Mouse (Mus musculus): Measurements from ENCODE around the gene Gm15517. TPM values are rescaled to one million over a fixed set of nuclear protein-coding genes. Genes with fewer than 3 reads are reported as not detected.
"Not testable (repeated sequence)": the region's sequence is repeated elsewhere in the genome, so short reads cannot be mapped to it uniquely, and the experiment has no call there.

Gm15517 gene
- polyA plus RNA-seq (2012; ENCODE audit: insufficient read depth, insufficient read length, missing spikeins) = not detected in 2 replicates

GRCm38 (mm10) chr7:44261147-44261546, at the start of gene Gm15517:
Gm15517 (plus strand) TSS chr7:44261447.
- no peak for TF ChIP-seq CTCF (IDR thresholded peaks at IDR 0.05; ENCODE audit: low read depth, low read length)
- TF ChIP-seq POLR2A (IDR thresholded peaks at IDR 0.05; ENCODE audit: borderline replicate concordance, low read depth, low read length) = no peak
- Histone ChIP-seq H3K4me3 (ENCODE audit: insufficient read depth, low read length) (no peak within 1 kb of the TSS), H3K4me1 (ENCODE audit: control insufficient read depth, insufficient read depth, low read length) (no peaks in the 10 kb centered on the region), H3K27ac (ENCODE audit: insufficient read depth, low read depth, low read length) (no peak within 1 kb of the TSS)

GRCm38 (mm10) chr7:44215645-44216044, 45.6 kb upstream of the Gm15517 start, which contains the start of gene Klk1b5:
Klk1b5 (plus strand) TSS chr7:44215945.
- TF ChIP-seq POLR2A (IDR thresholded peaks at IDR 0.05; ENCODE audit: borderline replicate concordance, low read depth, low read length) (no peak), CTCF (IDR thresholded peaks at IDR 0.05; ENCODE audit: low read depth, low read length) (no peak)
- H3K4me1 ChIP-seq (ENCODE audit: control insufficient read depth, insufficient read depth, low read length) = no peaks in the 10 kb centered on the region
- no peak within 1 kb of the TSS for H3K27ac ChIP-seq (ENCODE audit: insufficient read depth, low read depth, low read length)
- no peak within 1 kb of the TSS for H3K4me3 ChIP-seq (ENCODE audit: insufficient read depth, low read length)

DNA sequence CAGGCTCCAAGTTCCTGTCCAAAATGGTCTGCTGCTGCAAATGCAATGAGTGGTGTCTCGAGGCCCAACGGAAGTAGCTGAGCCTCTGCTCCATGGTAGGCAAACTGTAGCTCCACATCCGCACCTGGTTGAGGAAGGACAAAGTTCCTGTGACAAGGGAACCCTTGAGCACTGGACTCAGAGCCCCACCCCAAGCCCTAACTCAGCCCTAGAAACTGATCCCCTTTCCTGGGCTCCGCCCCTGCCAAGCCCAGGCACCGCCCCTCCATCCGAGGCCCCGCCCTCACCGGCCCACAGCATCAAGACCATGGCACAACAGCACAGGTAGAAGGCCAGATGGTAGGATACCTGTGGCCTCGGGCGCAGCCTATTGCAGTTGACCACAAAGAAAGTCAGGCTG, 39.6 kb upstream of the Gm15517 start:
- H3K27ac ChIP-seq (ENCODE audit: insufficient read depth, low read depth, low read length); H3K4me1 ChIP-seq (ENCODE audit: control insufficient read depth, insufficient read depth, low read length); H3K4me3 ChIP-seq (ENCODE audit: insufficient read depth, low read length): not testable (repeated sequence)

- H3K4me3 ChIP-seq (ENCODE audit: insufficient read depth, low read length); H3K27ac ChIP-seq (ENCODE audit: insufficient read depth, low read depth, low read length); H3K4me1 ChIP-seq (ENCODE audit: control insufficient read depth, insufficient read depth, low read length): not testable (repeated sequence)
Measured at GRCm38 (mm10) chr7:44222335-44222734, 38.9 kb upstream of the Gm15517 start.

GRCm38 (mm10) chr7:44225076-44225475, 36.2 kb upstream of the Gm15517 start, which contains the start of gene Klk1:
Klk1 (plus strand) TSS chr7:44225360.
- H3K27ac ChIP-seq (ENCODE audit: insufficient read depth, low read depth, low read length) = no peak within 1 kb of the TSS
- H3K4me3 ChIP-seq (ENCODE audit: insufficient read depth, low read length) = no peak within 1 kb of the TSS
- TF ChIP-seq POLR2A (IDR thresholded peaks at IDR 0.05; ENCODE audit: borderline replicate concordance, low read depth, low read length) = no peak
- no peak for TF ChIP-seq CTCF (IDR thresholded peaks at IDR 0.05; ENCODE audit: low read depth, low read length)
- no peaks in the 10 kb centered on the region for H3K4me1 ChIP-seq (ENCODE audit: control insufficient read depth, insufficient read depth, low read length)

DNA sequence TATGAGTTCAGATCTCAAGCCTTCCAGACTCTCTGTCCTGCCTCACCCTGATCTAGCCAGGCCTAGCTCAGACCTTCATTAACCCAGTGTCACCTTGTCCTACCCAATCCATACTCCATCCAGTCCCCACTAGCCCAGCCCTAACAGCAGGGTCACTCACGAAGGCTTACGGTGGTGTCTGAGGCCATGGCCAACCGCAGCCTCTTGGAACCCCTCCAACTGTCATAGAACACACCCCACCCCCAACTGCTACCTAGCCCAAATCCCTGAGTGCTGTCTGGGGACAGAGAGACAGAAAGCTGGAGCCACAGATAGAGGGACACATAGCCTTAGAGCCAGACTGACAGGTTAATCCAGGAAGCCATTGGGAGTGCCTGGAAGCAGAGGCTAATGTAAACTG, 25.3 kb upstream of the Gm15517 start, which contains the start of gene Gm36864:
Gene Gm36864, plus strand, starts transcription at position 269 of the 400 bp plus-strand sequence.
- Histone ChIP-seq H3K4me3 (ENCODE audit: insufficient read depth, low read length) (no peak within 1 kb of the TSS), H3K4me1 (ENCODE audit: control insufficient read depth, insufficient read depth, low read length) (peaks cover 2% of the 10 kb centered on the region; the same call in 1 of the 2 replicates), H3K27ac (ENCODE audit: insufficient read depth, low read depth, low read length) (no peak within 1 kb of the TSS)
- no peak for TF ChIP-seq CTCF (IDR thresholded peaks at IDR 0.05; ENCODE audit: low read depth, low read length)
- no peak for TF ChIP-seq POLR2A (IDR thresholded peaks at IDR 0.05; ENCODE audit: borderline replicate concordance, low read depth, low read length)

GRCm38 (mm10) chr7:44239913-44240312, 21.3 kb upstream of the Gm15517 start:
- no peak overlapping the region for H3K4me3 ChIP-seq (ENCODE audit: insufficient read depth, low read length)
- H3K27ac ChIP-seq (ENCODE audit: insufficient read depth, low read depth, low read length) = no peak overlapping the region
- peaks cover 2% of the 10 kb centered on the region; the same call in 1 of the 2 replicates for H3K4me1 ChIP-seq (ENCODE audit: control insufficient read depth, insufficient read depth, low read length)
- no peak for TF ChIP-seq POLR2A (IDR thresholded peaks at IDR 0.05; ENCODE audit: borderline replicate concordance, low read depth, low read length)
- no peak for TF ChIP-seq CTCF (IDR thresholded peaks at IDR 0.05; ENCODE audit: low read depth, low read length)

GRCm38 (mm10) chr7:44240712-44241111, 20.5 kb upstream of the Gm15517 start:
- H3K27ac ChIP-seq (ENCODE audit: insufficient read depth, low read depth, low read length) = no peak overlapping the region
- TF ChIP-seq POLR2A (IDR thresholded peaks at IDR 0.05; ENCODE audit: borderline replicate concordance, low read depth, low read length) = no peak
- TF ChIP-seq CTCF (IDR thresholded peaks at IDR 0.05; ENCODE audit: low read depth, low read length) = no peak
- H3K4me3 ChIP-seq (ENCODE audit: insufficient read depth, low read length) = no peak overlapping the region
- peaks cover 7% of the 10 kb centered on the region for H3K4me1 ChIP-seq (ENCODE audit: control insufficient read depth, insufficient read depth, low read length)

DNA sequence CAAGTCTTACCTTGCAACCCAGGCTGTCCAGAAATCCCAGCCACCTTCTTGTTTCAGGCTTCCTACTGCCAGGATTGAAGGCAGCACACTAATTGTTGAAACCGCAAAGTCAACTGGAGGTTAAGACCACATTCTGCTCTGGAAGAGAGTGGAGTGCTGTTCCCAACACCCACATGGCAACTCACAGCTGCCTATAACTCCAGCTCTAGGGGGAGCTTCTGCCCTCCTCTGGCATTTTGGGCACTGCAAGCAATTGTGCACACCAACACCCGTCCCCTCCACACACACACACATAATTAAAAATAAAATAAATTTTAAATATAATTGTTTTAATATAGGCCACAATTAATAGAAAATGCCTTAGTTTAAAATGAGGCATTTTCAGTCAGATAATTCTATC, 20.1 kb upstream of the Gm15517 start:
- H3K4me1 ChIP-seq (ENCODE audit: control insufficient read depth, insufficient read depth, low read length) = peaks cover 7% of the 10 kb centered on the region
- H3K27ac ChIP-seq (ENCODE audit: insufficient read depth, low read depth, low read length) = no peak overlapping the region
- H3K4me3 ChIP-seq (ENCODE audit: insufficient read depth, low read length) = no peak overlapping the region
- TF ChIP-seq CTCF (IDR thresholded peaks at IDR 0.05; ENCODE audit: low read depth, low read length) (no peak), POLR2A (IDR thresholded peaks at IDR 0.05; ENCODE audit: borderline replicate concordance, low read depth, low read length) (no peak)

DNA sequence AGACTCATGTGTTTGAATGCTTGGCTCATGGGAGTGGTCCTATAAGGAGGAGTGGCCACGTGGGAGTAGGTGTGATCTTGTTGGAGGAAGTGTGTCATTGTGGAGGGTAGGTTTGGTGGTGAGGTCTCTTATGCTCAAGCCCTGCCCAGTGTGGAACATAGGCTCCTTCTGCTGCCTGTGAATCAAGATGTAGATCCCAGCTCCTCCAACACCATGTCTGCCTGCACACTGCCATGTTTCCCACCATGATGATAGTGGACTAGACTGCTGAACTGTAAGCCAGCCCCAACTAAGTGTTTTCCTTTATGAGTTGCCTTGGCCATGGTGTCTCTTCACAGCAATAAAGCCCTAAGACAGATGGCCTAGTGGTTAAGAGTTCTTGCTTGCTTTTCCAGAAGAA, 17.2 kb upstream of the Gm15517 start:
- no peak overlapping the region for H3K27ac ChIP-seq (ENCODE audit: insufficient read depth, low read depth, low read length)
- no peak overlapping the region for H3K4me3 ChIP-seq (ENCODE audit: insufficient read depth, low read length)
- TF ChIP-seq CTCF (IDR thresholded peaks at IDR 0.05; ENCODE audit: low read depth, low read length) = no peak
- TF ChIP-seq POLR2A (IDR thresholded peaks at IDR 0.05; ENCODE audit: borderline replicate concordance, low read depth, low read length) = no peak
- peaks cover 13% of the 10 kb centered on the region for H3K4me1 ChIP-seq (ENCODE audit: control insufficient read depth, insufficient read depth, low read length)

Data from bone marrow macrophage, adult 2 months (primary cell).